Mouse (Mus musculus): ENCODE results near the gene Slc26a1.

The Slc26a1 gene

GRCm38 (mm10) chr5:108675251-108675816, at the start of gene Slc26a1:
Slc26a1 (minus strand) TSS chr5:108675569.
- no peak for DNase-seq (ENCODE audit: low read depth in 2 of 2, low spot score in 2 of 2)

- no peak for DNase-seq (ENCODE audit: low read depth in 2 of 2, low spot score in 2 of 2)
Measured at GRCm38 (mm10) chr5:108724006-108724405, 48.6 kb upstream of the Slc26a1 start.

- DNase-seq (ENCODE audit: low read depth in 2 of 2, low spot score in 2 of 2) = no peak
Measured at GRCm38 (mm10) chr5:108719761-108720160, 44.4 kb upstream of the Slc26a1 start.

DNA sequence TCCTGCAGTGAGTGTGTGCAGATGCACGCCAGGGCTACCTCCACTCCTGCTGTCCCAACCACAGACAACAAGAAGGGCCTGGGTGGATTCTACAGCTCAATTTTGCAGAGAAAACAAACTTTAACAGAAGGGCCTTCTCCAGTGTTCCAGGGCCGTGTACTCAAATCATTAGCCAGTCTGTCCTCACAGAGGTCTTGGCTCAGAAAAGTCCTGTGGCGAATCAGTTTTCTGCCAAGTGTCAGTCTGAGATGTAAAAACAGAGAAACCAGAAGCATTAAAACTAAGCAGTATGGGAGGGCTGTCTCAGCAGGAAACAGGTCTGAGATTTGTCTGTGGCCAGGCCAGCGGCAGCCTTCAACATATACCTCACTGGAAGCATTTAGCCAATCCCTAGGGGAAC, 42.7 kb upstream of the Slc26a1 start:
- DNase-seq (ENCODE audit: low read depth in 2 of 2, low spot score in 2 of 2) = no peak

DNA sequence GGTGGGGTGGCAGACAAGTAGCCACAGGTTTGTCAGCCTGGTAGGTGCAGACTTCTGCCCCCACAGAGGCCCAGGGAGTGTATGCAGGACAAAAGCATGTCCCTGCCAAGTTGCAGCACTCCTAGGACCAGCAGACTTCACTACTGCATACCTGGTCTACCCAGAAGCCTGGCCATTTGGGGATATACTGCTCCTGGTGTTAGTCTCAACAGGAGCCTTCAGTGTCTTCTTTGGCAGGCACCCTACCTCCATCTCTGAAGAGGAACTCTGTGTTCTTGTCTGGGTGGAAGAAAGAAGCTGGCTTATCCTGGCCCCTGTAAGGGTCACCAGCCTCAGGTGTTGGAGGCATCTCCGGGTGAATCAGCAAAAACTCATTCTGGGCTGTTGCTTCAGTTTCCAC, 40.6 kb upstream of the Slc26a1 start:
- no peak for DNase-seq (ENCODE audit: low read depth in 2 of 2, low spot score in 2 of 2)

GRCm38 (mm10) chr5:108714149-108714548, 38.8 kb upstream of the Slc26a1 start:
- no peak for DNase-seq (ENCODE audit: low read depth in 2 of 2, low spot score in 2 of 2)

DNA sequence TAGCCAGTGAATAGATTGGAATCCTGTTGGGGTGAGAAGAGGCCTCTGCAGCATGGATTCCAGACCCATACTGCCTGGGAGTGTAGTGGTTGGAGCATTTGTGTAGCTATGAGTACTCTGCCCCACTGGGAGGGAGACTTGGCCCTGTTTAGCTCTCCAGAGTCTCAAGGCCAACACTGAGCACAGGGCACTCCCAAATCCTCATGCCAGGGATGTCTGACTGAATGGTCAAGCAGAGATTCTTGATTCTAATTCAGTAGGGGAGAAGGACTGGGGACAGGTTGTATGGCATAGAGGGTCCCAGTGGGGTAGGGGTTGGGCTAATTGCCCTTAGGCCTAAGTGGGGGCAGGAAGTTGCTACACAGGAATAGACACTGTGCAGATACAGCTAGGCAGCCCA, 38.3 kb upstream of the Slc26a1 start:
- DNase-seq (ENCODE audit: low read depth in 2 of 2, low spot score in 2 of 2) = no peak

- DNase-seq (ENCODE audit: low read depth in 2 of 2, low spot score in 2 of 2) = no peak
Measured at GRCm38 (mm10) chr5:108713096-108713495, 37.7 kb upstream of the Slc26a1 start.

GRCm38 (mm10) chr5:108711968-108712367, 36.6 kb upstream of the Slc26a1 start:
- no peak for DNase-seq (ENCODE audit: low read depth in 2 of 2, low spot score in 2 of 2)

DNA sequence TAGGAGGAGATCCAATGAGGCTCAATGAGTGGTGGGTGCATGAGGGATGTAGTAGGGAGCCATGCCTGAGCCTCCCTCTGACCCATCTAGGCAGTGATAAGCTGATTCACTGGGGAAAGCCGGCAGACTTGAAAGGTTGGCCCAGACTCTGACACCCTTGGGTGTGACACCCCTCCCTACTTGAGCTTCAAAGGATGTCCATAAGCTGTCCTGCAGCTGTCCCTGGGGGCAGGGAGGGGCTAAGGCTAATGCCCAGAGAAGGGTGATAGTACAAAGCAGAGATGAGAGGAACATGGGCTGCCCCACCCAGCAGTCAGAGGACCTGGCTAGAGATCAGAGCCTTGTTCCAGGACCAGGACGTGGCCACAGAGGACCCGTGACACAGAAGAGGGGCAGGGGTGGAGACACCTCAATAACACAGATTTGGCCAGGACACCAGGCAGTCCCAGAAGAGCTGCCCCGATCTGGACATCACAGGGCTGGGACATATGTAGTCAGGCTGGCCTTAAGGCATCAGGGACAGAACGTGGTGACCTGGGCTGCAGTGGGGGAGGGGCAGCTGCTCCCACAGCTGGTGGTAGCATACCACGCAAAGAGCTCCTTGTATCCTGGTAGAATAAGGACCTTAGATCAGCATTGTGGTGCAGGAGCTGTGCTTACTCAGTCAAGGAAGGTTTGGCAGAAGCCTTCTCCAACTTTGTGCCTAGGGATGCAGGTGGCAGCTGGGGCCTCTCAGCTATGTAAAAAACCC, 33.8 kb upstream of the Slc26a1 start:
- no peak for DNase-seq (ENCODE audit: low read depth in 2 of 2, low spot score in 2 of 2)

GRCm38 (mm10) chr5:108708419-108708818, 33.0 kb upstream of the Slc26a1 start:
- DNase-seq (ENCODE audit: low read depth in 2 of 2, low spot score in 2 of 2) = no peak

DNA sequence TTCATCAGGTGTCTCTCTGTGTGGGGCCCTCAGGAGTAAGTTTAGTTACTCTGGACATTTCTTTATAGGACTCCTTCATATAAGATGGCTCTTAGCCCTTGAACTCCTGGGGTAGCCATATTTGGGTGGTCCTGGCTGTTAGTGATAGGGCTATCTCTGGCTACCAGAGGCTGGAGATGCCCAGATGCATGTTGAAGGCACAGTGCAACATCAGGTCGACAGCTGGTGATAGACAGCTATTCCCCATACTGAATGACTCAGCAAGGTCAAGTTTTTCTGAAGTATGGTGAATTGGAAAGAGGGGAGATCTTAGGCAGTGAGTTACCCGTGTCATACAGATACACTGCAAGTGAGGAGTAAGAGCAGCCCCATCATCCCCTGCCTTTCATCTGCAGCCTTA, 32.4 kb upstream of the Slc26a1 start:
- DNase-seq (ENCODE audit: low read depth in 2 of 2, low spot score in 2 of 2) = no peak

GRCm38 (mm10) chr5:108703754-108704626, 28.6 kb upstream of the Slc26a1 start:
- DNase-seq (ENCODE audit: low read depth in 2 of 2, low spot score in 2 of 2) = no peak

DNA sequence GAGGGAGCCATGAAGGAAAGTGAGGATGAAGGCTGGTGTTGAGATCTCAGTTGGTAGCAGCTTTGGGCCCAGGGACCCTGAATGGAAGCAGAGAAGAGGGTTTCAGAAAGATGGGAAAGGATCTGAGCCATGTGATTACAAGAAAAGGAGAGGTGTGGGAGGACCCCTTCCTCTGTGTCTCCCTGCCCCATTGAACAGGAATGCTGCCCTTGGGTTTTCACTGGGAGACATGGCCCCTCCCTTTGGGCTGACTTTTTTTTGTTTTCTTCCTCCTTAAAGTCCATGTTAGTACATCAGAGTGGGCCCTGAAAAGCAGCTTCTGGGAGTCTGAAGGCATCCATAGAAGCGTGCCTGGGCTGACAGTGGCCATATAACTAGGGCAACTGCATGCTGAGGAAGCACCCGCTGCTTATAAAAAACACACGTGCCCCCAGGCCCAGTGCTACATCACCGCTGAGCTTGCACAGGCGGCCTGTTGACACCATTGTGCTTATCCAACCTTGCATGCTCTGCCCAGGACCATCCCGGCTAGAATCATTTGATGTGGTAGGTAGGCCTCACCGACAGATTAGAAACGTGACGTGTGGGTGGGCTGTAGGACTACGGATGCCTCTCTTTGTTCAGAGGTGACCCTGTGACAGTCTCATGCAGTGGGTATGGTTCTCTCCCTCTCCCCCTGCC, 26.1 kb upstream of the Slc26a1 start:
- no peak for DNase-seq (ENCODE audit: low read depth in 2 of 2, low spot score in 2 of 2)

- no peak for DNase-seq (ENCODE audit: low read depth in 2 of 2, low spot score in 2 of 2)
Measured at GRCm38 (mm10) chr5:108700346-108700745, 25.0 kb upstream of the Slc26a1 start.

DNA sequence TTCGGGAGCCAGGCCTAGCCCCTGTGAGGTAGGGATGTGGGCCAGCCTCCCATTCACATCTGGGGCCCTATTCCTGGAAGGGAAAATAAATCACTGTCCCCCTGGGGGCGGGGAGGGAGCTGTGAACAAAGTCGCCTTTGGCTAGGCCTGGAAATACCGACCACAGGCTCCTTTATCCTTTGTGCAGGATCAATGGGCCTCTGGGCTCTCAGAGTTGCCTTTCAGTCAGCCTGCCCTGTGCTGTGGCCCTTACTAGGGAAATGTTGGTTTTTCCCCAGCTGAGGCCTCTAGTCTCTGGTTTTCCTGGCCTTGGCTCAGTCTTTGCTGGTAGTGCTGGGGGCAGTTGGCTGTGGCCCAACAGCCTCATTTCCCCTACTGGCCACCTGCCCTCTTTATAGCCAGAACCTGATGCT, 22.0 kb upstream of the Slc26a1 start:
- DNase-seq (ENCODE audit: low read depth in 2 of 2, low spot score in 2 of 2) = no peak

DNA sequence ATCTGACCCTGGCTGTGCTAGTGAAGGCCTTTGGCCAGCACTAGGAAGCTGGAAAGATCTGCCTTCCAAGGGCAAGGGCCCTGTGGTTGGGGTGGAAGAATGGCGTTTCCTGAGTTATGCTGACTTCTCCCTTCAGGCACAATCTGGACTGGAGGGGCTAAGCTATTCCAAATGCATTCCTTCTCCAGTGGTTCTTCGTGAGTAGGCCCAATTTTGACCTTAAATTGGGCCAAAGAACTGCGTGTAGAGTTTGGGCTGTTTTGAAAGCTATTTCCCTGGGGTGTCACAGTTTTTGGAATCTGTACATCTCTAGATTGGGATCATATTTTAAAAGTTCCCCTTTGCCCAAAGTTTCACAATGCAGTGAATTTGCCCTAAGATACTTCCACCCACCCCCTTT, 21.2 kb upstream of the Slc26a1 start:
- DNase-seq (ENCODE audit: low read depth in 2 of 2, low spot score in 2 of 2) = no peak

GRCm38 (mm10) chr5:108695861-108696260, 20.5 kb upstream of the Slc26a1 start:
- no peak for DNase-seq (ENCODE audit: low read depth in 2 of 2, low spot score in 2 of 2)

GRCm38 (mm10) chr5:108694352-108695261, 19.2 kb upstream of the Slc26a1 start:
- peak in 1 of 2 experiments; percentile 31 for DNase-seq (ENCODE audit: low read depth in 2 of 2, low spot score in 2 of 2)

DNA sequence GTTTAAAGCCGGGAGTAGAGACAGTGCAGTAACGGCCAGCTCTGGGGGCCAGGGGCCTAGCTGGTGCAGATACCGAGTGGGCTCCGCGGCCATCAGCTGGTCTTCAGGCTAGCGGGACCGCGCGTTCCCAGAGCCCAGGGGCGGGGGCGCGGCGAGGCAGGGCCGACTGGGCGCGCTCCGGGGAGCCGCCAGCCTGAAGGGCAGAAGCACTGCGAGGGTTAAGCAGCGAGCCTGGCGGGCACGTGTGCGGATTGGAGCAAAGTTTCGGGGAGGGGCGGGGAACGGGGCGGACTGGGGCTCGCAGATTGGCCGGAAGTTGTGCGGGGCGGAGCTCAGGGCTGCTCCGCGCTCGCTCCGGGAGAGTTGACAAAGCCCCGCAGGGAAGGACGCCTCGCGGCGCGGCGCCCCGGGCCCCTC, 18.5 kb upstream of the Slc26a1 start:
- peak; percentile 70 to 77 for DNase-seq (ENCODE audit: low read depth in 2 of 2, low spot score in 2 of 2)

All from CD8-positive naive resting alpha-beta T cell, adult 2 months (primary cell).